Mouse (Mus musculus) cerebellum, adult 2 months (tissue): Measurements from ENCODE around the gene Ndufv1.

Experiments
- CTCF ChIP-seq: fragments of 200-500 bp; IDR thresholded peaks from 2 replicates; pipeline ENCODE4 v1.5.1; 2011; ENCODE audit warnings: low read depth, mild to moderate bottlenecking, control low read depth, low read length, moderate library complexity, borderline replicate concordance; ENCODE audit not compliant: insufficient read depth
- POLR2A ChIP-seq: fragments of 200-500 bp; IDR thresholded peaks from 2 replicates; pipeline ENCODE4 v1.6.1; 2011; ENCODE audit warnings: low read length, control low read depth, borderline replicate concordance; ENCODE audit not compliant: insufficient read depth

GRCm38 (mm10) chr19:3995505-3995904, 17.1 kb downstream of the Ndufv1 start:
- TF ChIP-seq CTCF, result no peak
- no peak for TF ChIP-seq POLR2A
